ENCODE assay signal across 21 mouse cellular contexts in the genomic region with DNA sequence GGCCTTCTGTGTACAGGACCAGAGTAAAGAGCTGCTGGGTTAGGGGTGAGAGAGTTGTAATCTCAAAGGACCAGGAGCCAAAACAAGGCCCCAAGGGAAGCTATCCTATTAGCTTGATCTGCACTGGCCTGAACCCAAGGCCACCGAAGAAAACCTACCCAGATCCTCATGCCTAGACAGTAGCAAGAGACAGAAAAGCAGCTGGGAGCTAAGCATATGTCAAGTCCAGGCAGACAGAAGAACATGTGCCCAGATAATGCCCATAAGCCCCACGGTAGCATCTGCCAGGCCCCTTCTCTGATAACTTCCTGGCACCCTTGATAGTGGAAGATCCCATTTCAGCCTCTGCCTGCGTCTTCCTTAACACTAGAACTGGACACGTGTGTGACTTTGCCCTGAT. TPM values are rescaled to one million over a fixed set of nuclear protein-coding genes. Genes with fewer than 3 reads are reported as not detected.
DNase-seq lines count a peak whose midpoint lies in the region; ATAC-seq and TF ChIP-seq lines count a peak whose summit lies in the region.
"Had no signal": no experiment of that assay in that cellular context is flagged by ENCODE, and none has a peak within 500 bp of the region (broad histone marks: within the 10 kb centered on the region; RNA-seq: fewer than 3 reads in every experiment).

No protein-coding gene starts in this region.

- H3K4me2 ChIP-seq in heart, embryonic 13.5 days: no peak overlapping the region
- H3K4me2 ChIP-seq in kidney, postnatal 0 days (ENCODE audit: low read length): no peak overlapping the region
- H3K4me2 ChIP-seq in limb, embryonic 11.5 days (ENCODE audit: low read depth, severe bottlenecking): no peak overlapping the region
- no peak overlapping the region for H3K4me2 ChIP-seq in forebrain, embryonic 13.5 days
- H3K4me2 ChIP-seq: embryonic facial prominence, embryonic 13.5 days; hindbrain, embryonic 12.5 days; liver, embryonic 12.5 days; lung, embryonic 15.5 days had no signal

- no peak for ATAC-seq in heart, embryonic 13.5 days (ENCODE audit: extremely low read depth, insufficient number of reproducible peaks, low FRiP score, low TSS enrichment)
- no peak for ATAC-seq in kidney, postnatal 0 days (replicated peaks; ENCODE audit: low FRiP score, low read depth)
- ATAC-seq in limb, embryonic 11.5 days (ENCODE audit: insufficient number of reproducible peaks, low FRiP score, low TSS enrichment, low read depth): no peak
- ATAC-seq in forebrain, embryonic 13.5 days: no peak
- ATAC-seq: liver, embryonic 12.5 days had no signal

- H3K4me1 ChIP-seq in heart, embryonic 13.5 days: peaks cover 21% of the 10 kb centered on the region
- H3K4me1 ChIP-seq in kidney, postnatal 0 days (replicated peaks; ENCODE audit: insufficient read depth, low read length): peaks cover 13% of the 10 kb centered on the region; the same call in 1 of the 2 replicates
- peaks cover 27% of the 10 kb centered on the region for H3K4me1 ChIP-seq in limb, embryonic 11.5 days (ENCODE audit: control insufficient read depth, insufficient read depth, low read length)
- no peaks in the 10 kb centered on the region for H3K4me1 ChIP-seq in forebrain, embryonic 13.5 days
- H3K4me1 ChIP-seq: embryonic facial prominence, embryonic 13.5 days; hindbrain, embryonic 12.5 days; liver, embryonic 12.5 days; lung, embryonic 15.5 days had no signal

- intact Hi-C loops in heart, postnatal 25 days (cut with DNase I): no loop called here

- TF ChIP-seq CTCF in kidney, postnatal 0 days (IDR thresholded peaks at IDR 0.05; ENCODE audit: low read depth): no peak

- DNase-seq in heart, postnatal 25 days (ENCODE audit: low spot score): no peak
- DNase-seq in kidney, postnatal 0 days (ENCODE audit: low spot score): no peak
- no peak for DNase-seq in kidney, postnatal 4 days
- no peak for DNase-seq in limb, embryonic 11.5 days (ENCODE audit: low spot score)
- DNase-seq in retina, postnatal 7 days (ENCODE audit: low read depth, low spot score): peak; percentile 28
- DNase-seq: cerebellum, adult 11-12 months; kidney, postnatal 10 days; layer of hippocampus, adult 9-11 months; right cerebral cortex, postnatal 14 days; thymus, postnatal 25 days had no signal

- 40% methylated on average over 4 of the region's 4 CpGs for WGBS in heart, embryonic 13.5 days
- WGBS in kidney, postnatal 0 days: 55% methylated on average over 4 of the region's 4 CpGs
- WGBS in limb, embryonic 11.5 days: 90% methylated on average over 4 of the region's 4 CpGs
- 87% methylated on average over 4 of the region's 4 CpGs for WGBS in forebrain, embryonic 13.5 days

- H3K27me3 ChIP-seq in heart, embryonic 13.5 days (replicated peaks): no peaks in the 10 kb centered on the region
- no peaks in the 10 kb centered on the region for H3K27me3 ChIP-seq in kidney, postnatal 0 days (ENCODE audit: insufficient read depth, low read length)
- no peaks in the 10 kb centered on the region for H3K27me3 ChIP-seq in limb, embryonic 11.5 days (ENCODE audit: control insufficient read depth, insufficient read depth, low read length)
- 0 out of 2 replicates have a peak, but pooled peaks cover 4% of the 10 kb centered on the region for H3K27me3 ChIP-seq in forebrain, embryonic 13.5 days
- H3K27me3 ChIP-seq: embryonic facial prominence, embryonic 13.5 days; hindbrain, embryonic 12.5 days; liver, embryonic 12.5 days; lung, embryonic 15.5 days had no signal

- no peaks in the 10 kb centered on the region for H3K9me3 ChIP-seq in heart, embryonic 13.5 days
- H3K9me3 ChIP-seq in kidney, postnatal 0 days (replicated peaks; ENCODE audit: low read length): no peaks in the 10 kb centered on the region
- no peaks in the 10 kb centered on the region for H3K9me3 ChIP-seq in limb, embryonic 11.5 days (ENCODE audit: control insufficient read depth, low read length)
- no peaks in the 10 kb centered on the region for H3K9me3 ChIP-seq in forebrain, embryonic 13.5 days (replicated peaks)
- H3K9me3 ChIP-seq: embryonic facial prominence, embryonic 13.5 days; liver, embryonic 12.5 days; lung, embryonic 15.5 days had no signal

- no peak overlapping the region for H3K4me3 ChIP-seq in heart, embryonic 13.5 days
- H3K4me3 ChIP-seq in kidney, postnatal 0 days (replicated peaks; ENCODE audit: low read depth, low read length): no peak overlapping the region
- H3K4me3 ChIP-seq in limb, embryonic 11.5 days (ENCODE audit: low read depth, low read length): no peak overlapping the region
- no peak overlapping the region for H3K4me3 ChIP-seq in forebrain, embryonic 13.5 days
- H3K4me3 ChIP-seq: embryonic facial prominence, embryonic 13.5 days; hindbrain, embryonic 12.5 days; liver, embryonic 12.5 days; lung, embryonic 15.5 days had no signal

- no peak overlapping the region; the same call in 1 of the 2 replicates for H3K9ac ChIP-seq in heart, embryonic 13.5 days
- no peak overlapping the region for H3K9ac ChIP-seq in kidney, postnatal 0 days (ENCODE audit: low read depth, low read length)
- H3K9ac ChIP-seq in limb, embryonic 11.5 days (ENCODE audit: low read length): no peak overlapping the region
- H3K9ac ChIP-seq in forebrain, embryonic 13.5 days: no peak overlapping the region
- H3K9ac ChIP-seq: embryonic facial prominence, embryonic 13.5 days; hindbrain, embryonic 12.5 days; liver, embryonic 12.5 days; lung, embryonic 15.5 days had no signal

- no peaks in the 10 kb centered on the region for H3K36me3 ChIP-seq in heart, embryonic 13.5 days
- no peaks in the 10 kb centered on the region for H3K36me3 ChIP-seq in kidney, postnatal 0 days (ENCODE audit: insufficient read depth, low read length)
- H3K36me3 ChIP-seq in limb, embryonic 11.5 days (ENCODE audit: control insufficient read depth, insufficient read depth, low read length): no peaks in the 10 kb centered on the region
- no peaks in the 10 kb centered on the region for H3K36me3 ChIP-seq in forebrain, embryonic 13.5 days (ENCODE audit: poor library complexity, severe bottlenecking)
- H3K36me3 ChIP-seq: embryonic facial prominence, embryonic 13.5 days; hindbrain, embryonic 12.5 days; liver, embryonic 12.5 days; lung, embryonic 15.5 days had no signal

- peak overlapping the region; percentile 61 for H3K27ac ChIP-seq in heart, embryonic 13.5 days (replicated peaks)
- 0 out of 2 replicates have a peak overlapping the region, but pooled peaks have one; percentile 36 for H3K27ac ChIP-seq in kidney, postnatal 0 days
- peak overlapping the region; percentile 78 for H3K27ac ChIP-seq in limb, embryonic 11.5 days (replicated peaks; ENCODE audit: low read depth, low read length)
- no peak overlapping the region for H3K27ac ChIP-seq in forebrain, embryonic 13.5 days
- H3K27ac ChIP-seq: embryonic facial prominence, embryonic 13.5 days; hindbrain, embryonic 12.5 days; liver, embryonic 12.5 days; lung, embryonic 15.5 days had no signal

RNA-seq across cellular contexts. Expression of gene Ccdc188, which starts 30.9 kb away (rescaled TPM):
- not detected in 2 replicates for polyA plus RNA-seq in heart, embryonic 13.5 days (2015; fragmentation: Nextera tagmentation; extraction: Ambion mirVana)
- not detected for total RNA-seq in heart, postnatal 25 days (2021)
- not detected in 2 replicates for polyA plus RNA-seq in kidney, postnatal 0 days (2015; fragmentation: Nextera tagmentation; extraction: Ambion mirVana)
- not detected in 2 replicates for polyA plus RNA-seq in limb, embryonic 11.5 days (2014; fragmentation: Nextera tagmentation; extraction: Ambion mirVana)
- polyA plus RNA-seq in forebrain, embryonic 13.5 days (2015; fragmentation: Nextera tagmentation; extraction: Ambion mirVana): 0.13 TPM in 1 of 2 replicates, not detected in the other
- total RNA-seq: adrenal gland, adult 18-20 months; megakaryocyte, adult 5-6 weeks; monocyte, adult 5-6 weeks had no signal
- polyA plus RNA-seq: brain, embryonic 14.5 days; cortical plate, adult 2 months; embryonic facial prominence, embryonic 13.5 days; hindbrain, embryonic 12.5 days; liver, embryonic 12.5 days; lung, embryonic 15.5 days had no signal

RNA-seq across cellular contexts. Expression of gene Zdhhc8, which starts 48.1 kb away (rescaled TPM):
- polyA plus RNA-seq in heart, embryonic 13.5 days (2015; fragmentation: Nextera tagmentation; extraction: Ambion mirVana): 20.7 and 22.1 TPM in 2 replicates
- total RNA-seq in heart, postnatal 25 days (2021): 10 to 100 TPM; 22.4 to 24.1 TPM
- 13.1 and 13.5 TPM in 2 replicates for polyA plus RNA-seq in kidney, postnatal 0 days (2015; fragmentation: Nextera tagmentation; extraction: Ambion mirVana)
- polyA plus RNA-seq in limb, embryonic 11.5 days (2014; fragmentation: Nextera tagmentation; extraction: Ambion mirVana): 14.5 and 14.6 TPM in 2 replicates
- polyA plus RNA-seq in forebrain, embryonic 13.5 days (2015; fragmentation: Nextera tagmentation; extraction: Ambion mirVana): 7.7 and 8.4 TPM in 2 replicates

RNA-seq across cellular contexts. Expression of gene Rtn4r, which starts 59.4 kb away (rescaled TPM):
- polyA plus RNA-seq in heart, embryonic 13.5 days (2015; fragmentation: Nextera tagmentation; extraction: Ambion mirVana): 0.46 and 0.72 TPM in 2 replicates
- 1 to 10 TPM; 9.1 to 9.9 TPM for total RNA-seq in heart, postnatal 25 days (2021)
- polyA plus RNA-seq in kidney, postnatal 0 days (2015; fragmentation: Nextera tagmentation; extraction: Ambion mirVana): 1.0 and 1.2 TPM in 2 replicates
- 4.5 and 7.4 TPM in 2 replicates for polyA plus RNA-seq in limb, embryonic 11.5 days (2014; fragmentation: Nextera tagmentation; extraction: Ambion mirVana)
- polyA plus RNA-seq in forebrain, embryonic 13.5 days (2015; fragmentation: Nextera tagmentation; extraction: Ambion mirVana): 7.3 and 7.8 TPM in 2 replicates
